Mouse (Mus musculus) adrenal gland, adult (tissue): ENCODE measurements around the gene Pard3b.

ENCODE experiments used
- DNase-seq, 2 experiments: peaks; one replicate each; pipeline ENCODE4 v3.0.0; 2022 to 2023; ENCODE audit warnings: low spot score in 1 of 2; ENCODE audit not compliant: inconsistent age in 2 of 2

The Pard3b gene

GRCm38 (mm10) chr1:62229129-62229528, 590.5 kb downstream of the Pard3b start:
- DNase-seq = no peak

GRCm38 (mm10) chr1:62234039-62234438, 595.4 kb downstream of the Pard3b start:
- DNase-seq = peak in 1 of 2 experiments; percentile 31

DNA sequence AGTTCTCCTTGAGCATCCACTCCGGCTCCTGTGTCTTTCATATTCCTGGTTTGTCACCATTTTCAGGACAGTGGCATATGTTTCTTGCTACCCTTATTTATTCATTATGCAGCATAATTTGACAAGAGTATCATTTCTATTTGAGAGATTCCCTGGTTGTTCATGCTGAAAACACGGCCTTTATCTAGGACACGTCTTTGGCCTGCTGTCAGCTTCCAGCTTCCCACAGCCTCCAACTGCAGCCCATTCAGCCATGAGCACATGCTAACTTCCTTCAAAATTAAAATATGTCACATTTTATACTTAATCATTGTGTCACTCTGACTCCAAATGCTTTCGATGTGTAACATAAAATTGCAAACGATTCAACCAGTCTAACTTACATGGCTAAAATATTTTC, 596.5 kb downstream of the Pard3b start:
- DNase-seq = no peak

DNA sequence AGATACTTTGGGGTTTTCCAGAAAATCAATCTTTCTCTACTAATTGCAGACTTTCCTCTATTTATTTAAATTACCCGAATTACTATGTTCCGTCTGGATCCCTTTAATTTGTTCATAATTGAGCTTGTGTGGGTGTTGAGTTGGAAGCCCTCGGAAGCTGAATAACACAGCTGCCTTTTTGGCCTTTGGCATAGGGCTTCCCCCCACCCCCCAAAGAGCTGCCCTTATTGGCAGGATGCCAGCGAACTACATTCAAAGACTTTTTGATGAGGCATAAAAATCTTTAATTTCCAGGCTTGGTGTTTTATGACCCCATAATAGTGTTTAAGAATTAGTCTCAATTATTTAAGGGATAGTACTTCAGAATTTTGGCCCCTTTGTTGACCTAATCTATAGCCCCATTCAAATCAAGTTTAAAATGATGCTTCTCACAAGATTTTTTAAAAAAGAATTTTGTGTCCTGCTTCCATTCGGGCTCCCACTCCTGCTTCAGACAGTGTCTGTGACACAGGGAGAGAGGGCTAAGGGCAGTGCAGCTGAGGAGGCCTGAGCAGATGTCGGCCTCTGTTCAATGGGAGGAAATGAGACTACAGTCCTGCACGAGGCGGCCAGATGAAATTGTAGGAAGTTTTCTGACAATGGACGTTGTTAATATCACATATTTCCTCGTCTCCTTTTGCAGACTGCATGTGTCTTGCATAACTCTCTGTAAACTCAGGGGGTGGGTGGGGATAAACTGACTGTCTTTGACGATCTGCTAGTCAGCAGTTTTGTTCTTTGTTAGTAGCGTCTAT, 605.8 kb downstream of the Pard3b start:
- DNase-seq = no peak

DNA sequence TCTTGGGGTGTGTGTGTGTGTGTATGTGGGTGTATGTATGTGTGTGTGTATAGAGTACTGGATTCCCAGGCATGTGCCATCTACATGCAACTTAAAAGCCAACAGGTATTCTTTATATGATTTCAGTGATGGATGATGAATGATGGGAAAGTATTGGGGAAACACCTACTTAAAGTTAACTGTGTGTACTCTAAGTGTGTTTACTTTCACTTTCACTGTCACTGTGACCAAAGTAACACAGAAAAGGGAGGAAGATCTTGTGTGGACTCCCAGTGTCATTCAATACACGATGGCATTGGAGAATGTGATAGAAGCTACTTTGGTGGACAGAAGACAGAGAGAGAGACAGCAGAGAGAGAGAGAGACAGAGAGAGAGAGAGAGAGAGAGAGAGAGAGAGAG, 613.8 kb downstream of the Pard3b start:
- no peak for DNase-seq

GRCm38 (mm10) chr1:62254316-62254715, 615.7 kb downstream of the Pard3b start:
- DNase-seq = no peak

GRCm38 (mm10) chr1:62254888-62255287, 616.3 kb downstream of the Pard3b start:
- no peak for DNase-seq

- DNase-seq = no peak
Measured at GRCm38 (mm10) chr1:62276466-62276865, 637.8 kb downstream of the Pard3b start.

DNA sequence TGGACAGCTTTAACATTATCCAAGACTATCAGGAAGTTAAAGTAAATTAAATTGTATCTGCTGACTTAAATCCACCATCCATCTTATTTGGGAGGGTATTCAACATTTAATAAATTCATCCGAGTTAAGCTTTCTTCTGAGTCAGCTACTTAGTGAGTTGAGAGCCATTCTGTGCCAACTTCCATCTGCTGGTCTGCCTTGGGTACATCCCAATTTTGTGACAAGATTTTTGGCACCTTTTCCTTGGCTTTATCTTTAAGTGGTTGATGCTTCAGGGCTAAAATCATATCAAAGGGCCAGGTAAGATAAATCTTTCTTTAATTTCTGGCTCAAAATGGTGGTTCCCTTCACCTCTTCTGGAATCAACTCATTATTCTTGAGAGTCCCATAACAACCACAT, 640.0 kb downstream of the Pard3b start:
- DNase-seq = no peak

- DNase-seq = no peak
Measured at GRCm38 (mm10) chr1:62280586-62280985, 642.0 kb downstream of the Pard3b start.

GRCm38 (mm10) chr1:62282835-62283234, 644.2 kb downstream of the Pard3b start:
- DNase-seq = no peak

GRCm38 (mm10) chr1:62283624-62284023, 645.0 kb downstream of the Pard3b start:
- DNase-seq = no peak

GRCm38 (mm10) chr1:62309376-62309775, 670.8 kb downstream of the Pard3b start:
- DNase-seq = no peak

DNA sequence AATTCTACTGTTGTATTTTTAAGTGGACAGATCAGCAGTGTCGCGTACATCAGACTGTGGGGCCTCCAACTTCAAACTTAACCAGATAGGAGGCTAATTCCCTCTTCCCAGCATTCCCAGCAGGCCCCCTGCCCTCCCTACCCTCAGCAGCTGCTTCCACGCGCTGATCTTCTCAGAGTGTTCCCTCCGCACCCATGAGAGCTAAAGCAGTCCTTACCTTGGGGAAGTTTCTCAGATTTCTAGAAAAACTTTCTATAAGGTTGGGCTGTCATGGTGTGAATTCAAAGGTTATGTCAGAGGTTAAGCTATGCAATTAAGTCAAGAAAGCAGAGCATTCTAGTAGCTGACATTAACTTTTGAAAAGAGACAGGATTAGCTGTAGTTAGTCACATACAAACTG, 686.6 kb downstream of the Pard3b start:
- no peak for DNase-seq

DNA sequence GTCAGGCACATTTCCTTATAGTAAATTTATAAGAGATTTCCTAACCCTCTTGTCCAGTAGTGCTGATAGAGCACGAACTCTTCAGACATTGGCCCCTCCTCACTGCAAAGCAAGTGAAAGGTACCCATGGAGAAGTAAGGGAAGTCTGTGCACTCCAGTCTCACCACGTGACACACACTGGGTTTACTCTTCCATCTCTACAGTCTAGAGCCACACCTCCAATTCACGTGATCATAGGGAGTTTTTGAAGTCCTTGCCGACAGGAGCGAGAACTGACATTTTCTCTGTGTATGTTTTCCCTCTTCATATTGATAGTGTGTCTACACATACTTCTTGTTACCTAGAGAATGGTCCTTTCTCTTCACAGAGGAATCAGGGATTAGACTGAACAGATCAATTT, 689.1 kb downstream of the Pard3b start:
- no peak for DNase-seq

DNA sequence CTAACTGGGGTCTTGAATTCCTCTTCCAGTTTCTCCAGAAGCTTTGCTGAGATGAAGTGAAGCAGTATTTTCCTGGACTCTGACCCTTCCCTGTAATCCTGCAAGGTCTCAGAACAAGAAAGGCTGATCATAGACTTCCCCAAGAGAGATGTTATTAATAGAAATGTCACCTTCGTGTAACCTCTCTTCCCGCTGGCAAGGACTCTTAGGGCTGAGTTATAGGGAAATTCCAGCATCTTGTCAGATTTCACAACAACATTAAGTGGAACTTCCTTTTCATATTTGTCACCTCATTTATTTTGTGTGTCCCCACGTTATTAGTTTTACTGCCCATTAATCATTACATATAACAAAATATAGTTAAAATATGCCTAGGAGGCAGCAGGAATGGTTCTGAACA, 690.2 kb downstream of the Pard3b start:
- DNase-seq = no peak

GRCm38 (mm10) chr1:62333016-62333415, 694.4 kb downstream of the Pard3b start:
- peak in 1 of 2 experiments; percentile 34 for DNase-seq

DNA sequence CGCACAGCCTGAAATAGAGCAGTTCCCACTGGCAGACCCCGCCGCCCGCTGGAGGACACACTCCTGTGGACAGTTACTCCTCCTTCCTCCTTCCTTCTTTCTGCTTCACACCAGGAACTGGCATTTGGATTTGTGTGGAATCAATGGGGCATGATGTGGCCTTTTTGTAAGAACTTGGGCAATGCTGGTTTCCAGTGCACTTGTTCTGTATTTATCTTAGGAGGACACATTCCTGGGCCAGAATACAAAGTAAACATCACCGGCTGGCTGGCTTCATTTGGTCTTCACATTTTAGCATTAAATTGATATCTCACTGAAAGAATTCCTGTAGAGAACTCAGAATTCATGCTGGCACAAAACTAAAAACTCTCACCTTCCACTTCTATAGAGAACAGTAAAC, 695.6 kb downstream of the Pard3b start:
- DNase-seq = no peak

DNA sequence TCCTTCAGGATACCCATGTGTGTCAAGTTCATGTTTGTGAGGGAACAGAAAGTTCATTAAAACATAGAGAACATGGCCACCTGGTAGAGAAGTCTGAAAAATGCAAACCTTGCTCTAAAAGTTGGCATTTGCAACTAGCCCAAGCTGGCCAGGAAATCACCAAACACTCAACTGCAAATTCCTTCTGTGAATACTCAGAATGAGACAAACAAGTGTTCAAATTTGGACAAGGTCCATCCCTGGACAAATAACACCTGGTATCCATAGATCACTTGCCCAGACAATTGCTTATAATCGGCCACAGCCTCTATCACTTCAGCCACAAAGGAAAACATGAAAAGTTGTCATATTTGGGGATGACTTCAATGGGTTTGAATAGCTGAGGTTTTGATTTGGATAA, 701.6 kb downstream of the Pard3b start:
- DNase-seq = no peak

GRCm38 (mm10) chr1:62344286-62344685, 705.7 kb downstream of the Pard3b start:
- no peak for DNase-seq

DNA sequence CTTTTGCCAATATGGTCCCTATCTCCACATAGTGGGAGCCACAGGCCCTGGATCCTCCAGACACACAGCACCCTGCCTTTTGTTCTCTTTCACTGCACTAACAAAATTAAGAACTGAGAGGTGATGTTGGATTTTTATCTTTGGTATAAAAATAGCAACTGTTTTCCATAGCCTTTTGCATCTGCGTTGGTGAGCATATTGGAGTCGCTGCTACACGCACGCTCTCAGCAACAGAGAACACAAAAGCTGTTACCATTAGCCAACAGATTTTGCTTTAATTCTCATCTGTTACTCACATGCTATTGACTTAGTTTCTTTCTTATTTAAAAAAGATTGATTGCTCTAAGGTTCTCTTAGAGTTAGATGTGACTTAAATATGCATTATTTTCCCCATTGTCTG, 709.7 kb downstream of the Pard3b start:
- no peak for DNase-seq

GRCm38 (mm10) chr1:62355496-62355895, 716.9 kb downstream of the Pard3b start:
- DNase-seq = no peak

GRCm38 (mm10) chr1:62374427-62375050, 735.9 kb downstream of the Pard3b start:
- DNase-seq = no peak
